Mouse (Mus musculus) bone marrow, adult 2 months (tissue): ENCODE results near the gene Trappc6a. TPM values are rescaled to one million over a fixed set of nuclear protein-coding genes. Genes with fewer than 3 reads are reported as not detected.
A peak's percentile ranks its signal among the peaks of the same experiment; 100 is the strongest.

ENCODE experiments used
- H3K27ac ChIP-seq: fragments of 200-500 bp; 2 replicates; pipeline ENCODE4 v1.5.1; 2012; ENCODE audit warnings: low read depth, mild to moderate bottlenecking, control low read depth, inconsistent platforms, low read length; ENCODE audit not compliant: control insufficient read depth, poor library complexity, insufficient read depth
- H3K4me1 ChIP-seq: fragments of 200-500 bp; 2 replicates; pipeline ENCODE4 v1.6.1; 2011; ENCODE audit warnings: low read length; ENCODE audit not compliant: control insufficient read depth, insufficient read depth
- H3K4me3 ChIP-seq: fragments of 200-500 bp; replicated peaks from 2 replicates; pipeline ENCODE3; 2011; ENCODE audit warnings: mild to moderate bottlenecking, low read depth, low read length, control low read depth; ENCODE audit not compliant: control insufficient read depth
- CTCF ChIP-seq: fragments of 200-500 bp; IDR thresholded peaks from 2 replicates; pipeline ENCODE4 v1.5.1; 2011; ENCODE audit warnings: low read length, control low read depth; ENCODE audit not compliant: control insufficient read depth, insufficient read depth
- POLR2A ChIP-seq: fragments of 200-500 bp; IDR thresholded peaks from 2 replicates; pipeline ENCODE4 v1.6.1; 2011; ENCODE audit warnings: low read depth, mild to moderate bottlenecking, control low read depth, low read length, borderline replicate concordance; ENCODE audit not compliant: control insufficient read depth
- WGBS: fragments of 180-500 bp; shearing (Covaris S2); methylation state at CpG from one replicate; pipeline ENCODE4 v1.1.7; 2018; 5-methylcytosine and 5-hydroxymethylcytosine counted together
- polyA plus RNA-seq: library from polyadenylated mRNA; stranded (reverse); fragments of >200 nt; gene quantifications from 2 replicates; pipeline ENCODE4 v1.2.4, GENCODE M21; 2011; ENCODE audit warnings: low replicate concordance; ENCODE audit not compliant: missing spikeins, insufficient read depth, insufficient read length

Trappc6a gene
- polyA plus RNA-seq, 1 experiment: 12.4 TPM

DNA sequence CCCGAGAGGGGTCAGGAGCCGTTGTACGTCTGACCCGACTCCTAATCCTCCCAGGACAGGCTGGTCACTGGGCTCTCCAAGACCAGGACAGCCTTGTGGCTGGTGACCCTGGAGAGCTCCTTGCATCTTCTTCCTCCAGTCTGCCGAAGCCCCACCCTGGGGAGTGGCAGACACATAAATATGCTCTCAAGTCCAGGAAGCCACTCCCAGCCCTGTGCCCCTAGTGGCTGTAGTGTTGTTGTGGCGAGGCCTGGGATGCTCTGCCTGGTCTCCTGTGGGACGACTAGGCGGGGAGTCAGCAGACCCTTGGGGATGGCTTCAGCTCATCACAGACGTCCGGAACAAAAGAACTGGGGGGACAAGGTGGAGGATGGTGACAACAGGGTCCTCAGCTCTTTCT is 22.9 kb downstream of the Trappc6a start:
- Histone ChIP-seq H3K4me3 (no peak overlapping the region), H3K27ac (no peak overlapping the region), H3K4me1 (no peaks in the 10 kb centered on the region)
- 83% methylated on average over 10 of the region's 10 CpGs for WGBS
- TF ChIP-seq POLR2A (no peak), CTCF (no peak)

DNA sequence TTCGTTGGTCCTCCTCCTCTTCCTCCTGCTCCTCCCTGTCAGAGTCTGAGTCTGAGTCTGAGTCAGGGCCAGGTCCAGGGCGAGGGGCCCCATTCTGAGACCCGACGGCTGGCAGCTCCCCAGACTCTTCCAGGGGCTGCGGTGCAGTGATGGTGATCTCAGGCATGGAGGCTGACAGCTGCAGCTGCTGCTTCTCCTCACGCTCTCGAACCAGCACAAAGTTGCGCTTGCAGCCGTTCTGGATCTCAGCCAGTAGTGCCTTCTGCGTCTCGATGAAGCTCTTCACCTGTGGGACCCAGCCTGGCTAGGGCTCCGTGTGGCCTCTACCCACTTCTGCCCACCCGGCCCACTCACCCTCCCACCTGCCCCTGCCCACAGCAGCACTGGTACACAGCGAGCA is 24.0 kb downstream of the Trappc6a start:
- Histone ChIP-seq H3K27ac (no peak overlapping the region), H3K4me3 (no peak overlapping the region), H3K4me1 (no peaks in the 10 kb centered on the region)
- WGBS: 90% methylated on average over 14 of the region's 14 CpGs
- TF ChIP-seq CTCF (no peak), POLR2A (no peak)

DNA sequence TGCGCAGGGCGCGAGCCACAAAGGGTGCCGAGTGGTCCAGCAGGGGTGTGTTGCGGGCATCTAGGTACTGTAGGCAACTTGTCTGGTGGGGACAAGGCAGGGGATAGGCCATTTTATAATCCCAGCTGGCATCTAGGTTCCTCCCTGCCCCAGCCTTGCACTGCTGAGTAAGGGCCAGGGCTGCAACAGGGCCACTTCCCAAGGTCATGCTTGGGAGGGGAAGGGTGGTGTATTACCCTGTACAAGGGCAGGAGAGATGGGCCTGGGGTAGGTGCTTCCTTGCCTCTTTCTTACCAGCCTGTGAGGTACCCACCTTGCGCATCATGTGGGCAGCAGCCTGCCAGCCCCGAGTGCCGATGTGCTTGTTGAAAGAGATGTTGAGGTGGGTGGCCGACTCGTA is 26.5 kb downstream of the Trappc6a start:
- Histone ChIP-seq H3K4me1 (no peaks in the 10 kb centered on the region), H3K4me3 (no peak overlapping the region), H3K27ac (no peak overlapping the region)
- WGBS: 97% methylated on average over 10 of the region's 10 CpGs
- no peak for TF ChIP-seq CTCF
- TF ChIP-seq POLR2A: no peak

GRCm38 (mm10) chr7:19540771-19541566 is 32.8 kb downstream of the Trappc6a start:
- WGBS: 77% methylated on average over 2 of the region's 2 CpGs
- H3K4me3 ChIP-seq: no peak overlapping the region
- H3K4me1 ChIP-seq: no peaks in the 10 kb centered on the region
- no peak overlapping the region for H3K27ac ChIP-seq
- TF ChIP-seq POLR2A (no peak), CTCF (no peak)

- Histone ChIP-seq H3K4me1 (no peaks in the 10 kb centered on the region), H3K27ac (no peak overlapping the region), H3K4me3 (no peak overlapping the region)
- TF ChIP-seq POLR2A (no peak), CTCF (no peak)
- WGBS: 90% methylated on average over 7 of the region's 7 CpGs
Observed at GRCm38 (mm10) chr7:19541681-19542154, 33.5 kb downstream of the Trappc6a start.

- H3K27ac ChIP-seq: no peak overlapping the region
- no peak overlapping the region for H3K4me3 ChIP-seq
- no peaks in the 10 kb centered on the region for H3K4me1 ChIP-seq
- 66% methylated on average over 8 of the region's 8 CpGs for WGBS
- no peak for TF ChIP-seq POLR2A
- TF ChIP-seq CTCF: no peak
Observed at GRCm38 (mm10) chr7:19542155-19542691, 34.0 kb downstream of the Trappc6a start.

GRCm38 (mm10) chr7:19543584-19543983 is 35.4 kb downstream of the Trappc6a start:
- 21% methylated on average over 6 of the region's 6 CpGs for WGBS
- Histone ChIP-seq H3K27ac (no peak overlapping the region), H3K4me1 (no peaks in the 10 kb centered on the region), H3K4me3 (no peak overlapping the region)
- TF ChIP-seq POLR2A: no peak
- peak; percentile 68 for TF ChIP-seq CTCF

DNA sequence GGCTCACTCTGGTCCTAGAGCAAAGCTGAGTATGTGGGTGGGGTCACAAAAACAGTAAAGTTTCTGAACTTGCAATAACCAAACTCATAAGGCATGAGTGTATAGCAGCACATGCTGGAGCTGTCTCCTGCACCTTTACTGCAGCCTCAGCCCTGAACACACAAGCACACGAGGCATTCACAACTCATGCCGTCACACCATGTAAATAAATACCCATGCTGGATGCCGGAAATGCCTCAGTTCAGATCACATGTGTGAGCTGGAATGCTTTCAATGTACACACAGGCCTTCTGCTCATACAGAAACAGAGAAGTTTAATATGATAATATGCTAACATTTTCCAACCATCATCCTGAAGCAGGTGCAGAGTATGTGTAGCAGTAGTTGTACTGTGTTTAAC is 37.8 kb downstream of the Trappc6a start:
- Histone ChIP-seq H3K27ac (no peak overlapping the region), H3K4me3 (no peak overlapping the region), H3K4me1 (no peaks in the 10 kb centered on the region)
- WGBS: 85% methylated on average over 3 of the region's 3 CpGs
- TF ChIP-seq POLR2A (no peak), CTCF (no peak)
